Mouse (Mus musculus) naive thymus-derived CD4-positive, alpha-beta T cell, adult 5 months (primary cell): ENCODE measurements around the gene Usp26. TPM values are rescaled to one million over a fixed set of nuclear protein-coding genes. Genes with fewer than 3 reads are reported as not detected.

Source experiments
- polyA plus RNA-seq: library from polyadenylated mRNA; unstranded; fragments of 100-300 nt; shearing (Covaris generic); gene quantifications from one replicate; pipeline ENCODE4 v1.2.1, GENCODE M21; 2017

Gene Usp26
- not detected for polyA plus RNA-seq

GRCm38 (mm10) chrX:51801133-51801532, at the start of gene Usp26:
TSS of gene Usp26 (minus strand) at chrX:51801233.

Other genes starting within 250 kb of the Usp26 start
- gene Hs6st2, start 119.4 kb downstream of the Usp26 start, polyA plus RNA-seq, result 0.07 TPM
- not detected for gene 1700080O16Rik, start 171.5 kb upstream of the Usp26 start, polyA plus RNA-seq